Mouse (Mus musculus) olfactory bulb, adult 2 months (tissue): Measurements from ENCODE around the gene Ces3b. TPM values are rescaled to one million over a fixed set of nuclear protein-coding genes. Genes with fewer than 3 reads are reported as not detected.
"Not testable (repeated sequence)": the region's sequence is repeated elsewhere in the genome, so short reads cannot be mapped to it uniquely, and the experiment has no call there.

Source experiments
- H3K27ac ChIP-seq: fragments of 200-500 bp; 2 replicates; pipeline ENCODE4 v1.5.1; 2012; ENCODE audit warnings: low read depth, low read length; ENCODE audit not compliant: insufficient read depth
- H3K4me1 ChIP-seq: fragments of 200-500 bp; 2 replicates; pipeline ENCODE4 v1.6.1; 2012; ENCODE audit warnings: low read length; ENCODE audit not compliant: control insufficient read depth, insufficient read depth
- H3K4me3 ChIP-seq: fragments of 200-500 bp; 2 replicates; pipeline ENCODE4 v1.5.1; 2012; ENCODE audit warnings: mild to moderate bottlenecking, low read depth, low read length, moderate library complexity; ENCODE audit not compliant: insufficient read depth
- CTCF ChIP-seq: fragments of 200-500 bp; IDR thresholded peaks from 2 replicates; pipeline ENCODE4 v1.5.1; 2012; ENCODE audit warnings: low read depth, mild to moderate bottlenecking, low read length, moderate library complexity; ENCODE audit not compliant: insufficient read depth
- POLR2A ChIP-seq: fragments of 200-500 bp; IDR thresholded peaks from 2 replicates; pipeline ENCODE4 v1.6.1; 2012; ENCODE audit warnings: mild to moderate bottlenecking, low read depth, low read length, moderate library complexity; ENCODE audit not compliant: insufficient read depth
- WGBS: fragments of 180-500 bp; shearing (Covaris S2); methylation state at CpG from one replicate; pipeline ENCODE4 v1.1.7; 2018; 5-methylcytosine and 5-hydroxymethylcytosine counted together
- polyA plus RNA-seq: library from polyadenylated mRNA; stranded (reverse); fragments of >200 nt; gene quantifications from 2 replicates; pipeline ENCODE4 v1.2.4, GENCODE M21; 2012; ENCODE audit warnings: low replicate concordance; ENCODE audit not compliant: missing spikeins, insufficient read depth, insufficient read length

The Ces3b gene
- polyA plus RNA-seq: not detected in 2 replicates

DNA sequence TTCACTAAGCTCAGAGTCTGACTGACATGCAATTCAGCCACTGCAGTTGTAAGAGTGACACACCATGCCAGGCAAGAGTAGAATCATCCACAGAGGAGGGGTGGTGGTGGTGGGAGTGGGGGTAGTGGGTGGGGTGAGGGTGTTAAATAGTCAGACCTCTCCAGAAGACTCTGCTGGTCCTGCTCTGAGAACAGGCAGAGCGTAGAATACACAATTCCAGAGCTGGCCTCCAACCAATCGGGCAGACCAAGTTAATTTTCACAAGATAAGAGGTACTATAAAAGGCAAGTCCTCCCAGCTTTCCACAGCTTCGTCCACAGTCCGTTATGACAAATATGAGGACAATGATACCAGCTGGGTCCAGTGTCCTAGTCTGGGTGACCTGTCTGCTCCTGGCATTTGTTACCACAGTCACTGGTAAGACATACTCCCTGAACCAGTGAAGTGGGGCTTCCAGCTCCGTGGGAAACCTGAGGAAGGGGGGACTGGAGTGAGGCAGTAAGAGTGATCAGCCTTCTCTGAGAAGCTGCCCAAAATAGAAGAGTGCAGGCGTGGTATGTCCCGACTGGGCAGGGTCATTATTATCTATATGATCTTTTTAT lies at the start of gene Ces3b:
Gene Ces3b (plus strand): TSS at position 305 of the 602 bp plus-strand sequence.
- TF ChIP-seq POLR2A (no peak), CTCF (no peak)
- no peak within 1 kb of the TSS for H3K4me3 ChIP-seq
- no peaks in the 10 kb centered on the region for H3K4me1 ChIP-seq
- 76% methylated on average over 7 of the region's 7 CpGs for WGBS
- no peak within 1 kb of the TSS for H3K27ac ChIP-seq

GRCm38 (mm10) chr8:105043510-105043909 lies 40.0 kb upstream of the Ces3b start:
- Histone ChIP-seq H3K27ac (no peak overlapping the region), H3K4me1 (no peaks in the 10 kb centered on the region), H3K4me3 (no peak overlapping the region)
- TF ChIP-seq POLR2A: no peak
- TF ChIP-seq CTCF: no peak
- 76% methylated on average over 1 of the region's 1 CpGs for WGBS

DNA sequence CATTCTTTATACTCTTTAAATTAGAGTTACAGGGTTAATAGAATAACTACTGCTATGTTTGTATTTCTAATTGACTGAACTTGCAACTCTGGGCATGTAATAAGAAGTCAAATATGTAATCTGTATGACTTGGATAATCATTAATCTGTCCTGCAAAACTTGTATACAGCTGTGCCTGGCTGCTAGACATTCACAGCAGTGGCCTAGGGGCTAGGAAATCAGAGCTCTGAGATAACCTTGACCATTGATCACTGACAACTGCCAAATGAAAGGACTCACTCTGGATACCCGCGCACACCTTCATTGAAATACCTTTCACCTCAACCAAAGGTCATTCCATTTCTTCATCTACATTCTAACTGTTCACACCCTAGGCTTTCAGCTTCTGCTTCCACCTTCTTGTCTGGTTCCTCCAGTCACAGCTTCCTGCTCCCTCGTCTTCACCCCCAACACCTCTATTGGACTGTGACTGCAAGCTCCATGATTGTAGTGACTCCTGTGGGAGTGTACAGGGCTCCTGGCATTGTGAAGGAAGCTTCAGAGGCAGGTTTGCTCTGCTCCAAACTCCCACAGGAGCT lies 37.6 kb upstream of the Ces3b start:
- 96% methylated on average over 3 of the region's 3 CpGs for WGBS
- TF ChIP-seq CTCF (no peak), POLR2A (no peak)
- no peak overlapping the region for H3K27ac ChIP-seq
- no peaks in the 10 kb centered on the region for H3K4me1 ChIP-seq
- H3K4me3 ChIP-seq: no peak overlapping the region

- Histone ChIP-seq H3K4me3 (no peak within 1 kb of the TSS), H3K4me1 (no peaks in the 10 kb centered on the region), H3K27ac (no peak within 1 kb of the TSS)
- TF ChIP-seq POLR2A (no peak), CTCF (no peak)
- 77% methylated on average over 3 of the region's 3 CpGs for WGBS
These were observed 35.1 kb upstream of the Ces3b start, which contains the start of gene Ces3a for GRCm38 (mm10) chr8:105048371-105048854. Ces3a (plus strand) TSS chr8:105048601.

- TF ChIP-seq CTCF: no peak
- Histone ChIP-seq H3K27ac (no peak overlapping the region), H3K4me1 (no peaks in the 10 kb centered on the region), H3K4me3 (no peak overlapping the region)
- 95% methylated on average over 4 of the region's 4 CpGs for WGBS
These were observed 27.3 kb upstream of the Ces3b start for GRCm38 (mm10) chr8:105056211-105056610.

DNA sequence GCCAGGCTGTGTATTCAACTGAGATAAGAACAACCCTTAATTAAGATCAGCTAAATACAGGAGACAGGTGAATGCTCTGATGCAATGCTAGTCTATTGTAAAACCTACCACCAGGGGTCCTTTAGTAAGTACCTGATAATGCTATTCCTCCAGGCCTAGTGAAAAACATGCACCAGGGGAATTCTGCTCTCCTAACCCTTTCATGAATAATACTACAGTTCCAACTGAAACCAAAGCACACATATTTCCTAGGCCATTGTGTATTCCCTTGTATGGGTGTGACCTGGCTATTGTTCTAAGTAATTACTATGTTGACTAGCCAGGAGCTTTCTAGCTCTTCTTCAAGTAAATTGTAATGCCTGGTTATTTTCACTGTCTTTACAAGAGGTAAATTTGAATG lies 23.5 kb upstream of the Ces3b start:
- no peak for TF ChIP-seq POLR2A
- no peak overlapping the region for H3K27ac ChIP-seq
- no peak overlapping the region for H3K4me3 ChIP-seq
- H3K4me1 ChIP-seq: no peaks in the 10 kb centered on the region

DNA sequence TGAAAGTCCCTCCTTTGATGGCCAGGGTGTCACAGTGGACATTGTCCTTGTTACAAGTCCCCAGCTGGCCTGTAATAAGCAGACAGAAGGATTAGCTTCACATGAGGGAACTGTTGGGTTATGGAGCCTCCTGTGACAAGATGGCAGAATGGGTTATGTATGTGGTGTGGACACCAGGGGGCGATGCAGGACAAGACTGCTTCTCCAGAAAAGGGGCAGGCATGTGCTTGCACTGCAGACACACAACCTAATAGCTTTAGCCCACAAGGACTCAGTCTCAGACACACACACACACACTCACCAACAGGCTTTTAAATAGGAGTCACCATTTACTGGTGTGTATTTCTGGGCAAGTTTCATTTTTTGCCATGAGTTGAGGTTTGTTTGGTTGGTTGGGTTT lies 16.8 kb upstream of the Ces3b start:
- WGBS: 4% methylated on average over 1 of the region's 1 CpGs
- Histone ChIP-seq H3K4me1 (no peaks in the 10 kb centered on the region), H3K27ac (no peak overlapping the region), H3K4me3 (no peak overlapping the region)
- TF ChIP-seq CTCF (no peak), POLR2A (no peak)

DNA sequence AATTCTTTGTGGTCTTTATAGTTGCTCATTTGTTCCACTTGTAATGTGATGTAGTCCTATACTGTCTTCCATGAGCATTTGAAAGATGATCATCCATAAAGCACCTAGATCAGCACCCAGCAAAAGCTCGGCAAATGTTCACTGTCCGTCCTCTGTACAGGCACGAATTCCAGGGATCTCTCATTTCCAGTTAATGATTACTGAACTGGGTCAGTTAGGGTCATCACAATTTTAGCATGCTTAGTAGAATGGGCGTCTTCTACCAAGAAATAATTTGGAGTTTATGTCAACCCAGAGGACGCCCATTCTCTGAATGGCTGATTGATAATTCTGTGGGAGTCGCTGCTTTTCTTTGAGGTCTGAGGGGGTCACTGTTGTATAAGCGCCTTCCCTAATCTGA lies 15.6 kb upstream of the Ces3b start:
- not testable (repeated sequence) for H3K4me1 ChIP-seq, H3K27ac ChIP-seq, H3K4me3 ChIP-seq
- WGBS: 81% methylated on average over 7 of the region's 7 CpGs

GRCm38 (mm10) chr8:105068971-105069370 lies 14.6 kb upstream of the Ces3b start:
- TF ChIP-seq POLR2A: no peak
- no peak for TF ChIP-seq CTCF
- no peak overlapping the region for H3K4me3 ChIP-seq
- no peak overlapping the region for H3K27ac ChIP-seq
- no peaks in the 10 kb centered on the region for H3K4me1 ChIP-seq

- Histone ChIP-seq H3K4me3 (no peak overlapping the region), H3K27ac (no peak overlapping the region), H3K4me1 (no peaks in the 10 kb centered on the region)
- WGBS: 91% methylated on average over 4 of the region's 4 CpGs
- no peak for TF ChIP-seq CTCF
- no peak for TF ChIP-seq POLR2A
These were observed 7.0 kb upstream of the Ces3b start for GRCm38 (mm10) chr8:105076601-105077000.
